Mouse (Mus musculus): ENCODE measurements around the gene Safb. TPM values are rescaled to one million over a fixed set of nuclear protein-coding genes. Genes with fewer than 3 reads are reported as not detected.

The Safb gene
- polyA plus RNA-seq (2015; fragmentation: Nextera tagmentation; extraction: Ambion mirVana), result 113 and 121 TPM in 2 replicates

DNA sequence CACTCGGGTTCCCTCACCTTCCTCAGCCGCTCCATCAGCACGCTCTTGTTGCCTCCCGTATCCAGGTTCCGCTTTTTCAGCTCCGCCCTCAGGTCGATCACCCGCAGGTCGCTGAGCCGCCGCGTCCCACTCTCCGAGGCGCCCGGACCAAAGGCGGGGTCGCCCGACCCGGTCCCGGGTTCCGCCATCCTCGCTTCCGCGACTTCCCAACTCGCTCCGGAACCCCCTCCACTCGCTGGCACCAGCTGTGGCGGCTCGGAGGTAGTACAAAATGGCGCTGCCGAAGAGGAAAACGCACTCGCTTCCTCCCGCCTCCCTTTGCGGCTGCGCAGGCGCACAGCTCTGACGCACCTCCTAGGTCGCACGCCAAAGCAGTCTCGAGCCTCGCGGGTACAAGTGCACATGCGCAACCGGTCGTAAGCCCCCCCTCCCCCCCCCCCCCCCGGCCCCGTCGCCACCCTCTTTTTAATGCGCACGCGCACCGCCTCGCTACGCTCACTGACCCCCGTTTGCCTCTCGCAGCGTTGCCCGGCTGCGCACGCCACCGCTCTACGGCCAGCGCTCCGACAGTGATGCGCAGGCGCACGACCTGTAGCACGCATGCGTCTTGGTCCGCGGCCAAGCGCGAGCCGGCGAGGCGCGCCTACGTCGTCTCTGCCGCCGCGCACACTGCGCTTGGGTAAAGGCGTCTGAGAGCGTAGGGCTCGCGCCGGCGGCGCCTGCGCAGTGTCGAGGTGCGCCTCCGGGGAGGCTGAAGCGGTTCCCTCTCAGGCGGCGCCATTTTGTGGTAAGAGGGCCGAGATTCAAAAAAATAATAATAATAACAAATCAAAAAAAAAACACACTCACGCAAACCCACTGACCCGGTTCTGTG lies at the start of gene Safb, which contains the start of gene Safb2:
TSS of gene Safb (plus strand) at position 569 of the 874 bp plus-strand sequence.
TSS of gene Safb2 (minus strand) at position 329 of the 874 bp plus-strand sequence.
- Histone ChIP-seq H3K4me2 (replicated peaks) (peak within 1 kb of the TSS; percentile 94), H3K27ac (peak within 1 kb of the TSS; percentile 93), H3K4me3 (peak within 1 kb of the TSS; percentile 92), H3K27me3 (no peaks in the 10 kb centered on the region), H3K36me3 (peaks cover 68% of the 10 kb centered on the region), H3K4me1 (peaks cover 52% of the 10 kb centered on the region), H3K9ac (peak within 1 kb of the TSS; percentile 91), H3K9me3 (no peaks in the 10 kb centered on the region)
- under 1% methylated on average over 92 of the region's 101 CpGs for WGBS
- ATAC-seq (ENCODE audit: low FRiP score, low read depth), result peak; percentile 96

DNA sequence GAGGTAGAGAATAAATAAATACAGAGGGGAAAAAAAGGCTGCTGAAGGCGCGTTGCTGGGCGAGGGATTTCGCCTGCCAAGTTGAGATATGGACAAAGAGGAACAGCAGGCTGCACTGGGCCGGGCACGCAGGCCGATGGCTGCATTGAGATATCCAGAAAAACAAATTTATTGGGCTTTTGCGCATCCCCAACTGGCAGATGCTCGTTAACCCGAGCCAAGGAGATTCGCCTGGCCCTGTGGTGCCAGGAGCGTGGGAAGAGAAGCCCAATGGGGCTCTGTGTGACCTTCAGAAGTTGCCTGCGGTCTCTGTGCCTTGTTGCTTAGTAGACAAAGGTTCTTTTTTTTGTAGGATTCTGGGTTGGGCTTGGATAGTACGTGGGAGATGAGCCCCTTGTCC lies 48.4 kb upstream of the Safb start:
- Histone ChIP-seq H3K27ac (no peak overlapping the region), H3K4me2 (replicated peaks) (no peak overlapping the region), H3K9ac (no peak overlapping the region), H3K4me1 (no peaks in the 10 kb centered on the region), H3K4me3 (no peak overlapping the region), H3K27me3 (no peaks in the 10 kb centered on the region), H3K36me3 (no peaks in the 10 kb centered on the region), H3K9me3 (no peaks in the 10 kb centered on the region)
- no peak for ATAC-seq (ENCODE audit: low FRiP score, low read depth)
- WGBS, result 77% methylated on average over 14 of the region's 14 CpGs

DNA sequence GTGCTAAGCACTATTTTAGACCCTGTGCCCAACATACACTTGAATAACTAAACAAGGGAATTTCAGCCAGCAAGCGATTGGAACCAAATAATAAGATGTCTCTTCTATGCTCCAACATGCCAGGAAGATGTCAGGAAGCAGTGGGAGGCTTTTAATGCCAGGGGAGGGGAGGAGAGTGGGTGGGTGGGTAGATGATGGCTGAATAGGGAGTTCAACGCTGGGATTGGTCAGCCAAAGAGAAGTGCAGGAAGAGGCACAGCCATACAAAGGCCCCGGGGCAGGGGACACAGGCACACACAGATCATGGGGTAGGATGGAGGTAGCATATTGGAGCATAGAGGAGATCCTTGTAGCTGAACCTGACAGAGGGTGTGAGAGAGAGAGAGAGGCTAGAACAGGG lies 47.8 kb upstream of the Safb start:
- no peaks in the 10 kb centered on the region for H3K9me3 ChIP-seq
- ATAC-seq (ENCODE audit: low FRiP score, low read depth), result no peak
- WGBS, result 68% methylated on average over 3 of the region's 3 CpGs
- H3K36me3 ChIP-seq, result no peaks in the 10 kb centered on the region
- H3K9ac ChIP-seq, result no peak overlapping the region
- H3K4me3 ChIP-seq, result no peak overlapping the region
- H3K27me3 ChIP-seq, result no peaks in the 10 kb centered on the region
- no peak overlapping the region for H3K4me2 ChIP-seq (replicated peaks)
- no peaks in the 10 kb centered on the region for H3K4me1 ChIP-seq
- no peak overlapping the region for H3K27ac ChIP-seq

DNA sequence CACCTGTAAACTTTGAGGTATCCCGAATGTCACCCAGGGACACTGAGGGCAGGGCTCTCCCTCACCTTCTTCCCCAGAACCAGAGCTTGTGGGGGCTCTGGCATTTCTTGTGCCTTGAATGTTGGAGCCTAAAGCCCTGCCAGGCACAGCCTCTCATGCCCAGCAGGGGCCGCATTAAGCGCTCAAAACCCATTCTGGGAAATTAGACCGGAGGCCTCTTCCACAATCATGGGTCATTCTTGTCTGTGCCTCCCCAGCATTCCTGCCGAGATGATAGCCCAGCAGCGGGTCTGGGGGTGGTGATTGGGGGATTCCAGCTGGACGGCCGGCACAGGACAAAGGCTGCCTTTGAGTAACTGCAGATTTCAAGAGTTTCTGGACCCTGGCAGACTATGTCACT lies 46.7 kb upstream of the Safb start:
- ATAC-seq (ENCODE audit: low FRiP score, low read depth), result no peak
- no peak overlapping the region for H3K4me2 ChIP-seq (replicated peaks)
- no peaks in the 10 kb centered on the region for H3K9me3 ChIP-seq
- no peaks in the 10 kb centered on the region for H3K4me1 ChIP-seq
- H3K9ac ChIP-seq, result no peak overlapping the region
- 50% methylated on average over 8 of the region's 8 CpGs for WGBS
- no peak overlapping the region for H3K4me3 ChIP-seq
- no peaks in the 10 kb centered on the region for H3K27me3 ChIP-seq
- no peaks in the 10 kb centered on the region for H3K36me3 ChIP-seq
- H3K27ac ChIP-seq, result no peak overlapping the region

GRCm38 (mm10) chr17:56540562-56540975 lies 44.1 kb upstream of the Safb start:
- Histone ChIP-seq H3K27me3 (no peaks in the 10 kb centered on the region), H3K4me1 (no peaks in the 10 kb centered on the region), H3K9ac (no peak overlapping the region), H3K9me3 (no peaks in the 10 kb centered on the region), H3K4me2 (replicated peaks) (no peak overlapping the region), H3K36me3 (no peaks in the 10 kb centered on the region), H3K27ac (no peak overlapping the region), H3K4me3 (no peak overlapping the region)
- peak; percentile 52 for ATAC-seq (ENCODE audit: low FRiP score, low read depth)
- 36% methylated on average over 6 of the region's 6 CpGs for WGBS

DNA sequence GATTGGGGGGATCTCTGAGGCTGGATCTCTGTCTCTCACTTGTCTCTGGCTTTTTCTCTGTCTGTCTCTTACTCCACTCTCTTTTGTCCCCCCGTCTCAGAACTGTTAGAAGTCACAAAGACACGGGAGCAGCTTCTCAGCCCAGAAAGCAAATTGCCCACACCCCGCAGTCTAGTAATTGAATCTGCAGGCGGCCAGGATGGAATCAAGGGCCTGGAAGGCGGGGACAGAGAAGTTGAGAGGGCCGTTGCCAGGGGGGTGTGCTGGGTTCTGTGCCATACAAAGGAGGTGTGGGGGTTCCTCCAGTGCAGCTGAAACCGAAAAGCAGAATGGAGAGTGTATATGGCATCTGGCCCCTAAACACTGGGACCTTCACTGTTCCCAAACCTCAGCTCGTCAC lies 41.9 kb upstream of the Safb start:
- WGBS, result 43% methylated on average over 8 of the region's 8 CpGs

GRCm38 (mm10) chr17:56543684-56544224 lies 40.9 kb upstream of the Safb start:
- Histone ChIP-seq H3K9ac (no peak overlapping the region), H3K4me1 (no peaks in the 10 kb centered on the region), H3K36me3 (no peaks in the 10 kb centered on the region), H3K9me3 (no peaks in the 10 kb centered on the region), H3K4me3 (no peak overlapping the region), H3K27me3 (no peaks in the 10 kb centered on the region), H3K4me2 (replicated peaks) (no peak overlapping the region), H3K27ac (no peak overlapping the region)
- 71% methylated on average over 3 of the region's 3 CpGs for WGBS
- ATAC-seq (ENCODE audit: low FRiP score, low read depth), result no peak

More for the DNA sequence above, 41.9 kb upstream of the Safb start:
- no peaks in the 10 kb centered on the region for H3K4me1 ChIP-seq
- peak overlapping the region; percentile 19; the same call in 1 of the 2 replicates for H3K9ac ChIP-seq
- H3K36me3 ChIP-seq, result no peaks in the 10 kb centered on the region
- no peaks in the 10 kb centered on the region for H3K9me3 ChIP-seq
- no peaks in the 10 kb centered on the region for H3K27me3 ChIP-seq
- no peak for ATAC-seq (ENCODE audit: low FRiP score, low read depth)
- H3K27ac ChIP-seq, result no peak overlapping the region
- no peak overlapping the region for H3K4me3 ChIP-seq
- H3K4me2 ChIP-seq (replicated peaks), result no peak overlapping the region

DNA sequence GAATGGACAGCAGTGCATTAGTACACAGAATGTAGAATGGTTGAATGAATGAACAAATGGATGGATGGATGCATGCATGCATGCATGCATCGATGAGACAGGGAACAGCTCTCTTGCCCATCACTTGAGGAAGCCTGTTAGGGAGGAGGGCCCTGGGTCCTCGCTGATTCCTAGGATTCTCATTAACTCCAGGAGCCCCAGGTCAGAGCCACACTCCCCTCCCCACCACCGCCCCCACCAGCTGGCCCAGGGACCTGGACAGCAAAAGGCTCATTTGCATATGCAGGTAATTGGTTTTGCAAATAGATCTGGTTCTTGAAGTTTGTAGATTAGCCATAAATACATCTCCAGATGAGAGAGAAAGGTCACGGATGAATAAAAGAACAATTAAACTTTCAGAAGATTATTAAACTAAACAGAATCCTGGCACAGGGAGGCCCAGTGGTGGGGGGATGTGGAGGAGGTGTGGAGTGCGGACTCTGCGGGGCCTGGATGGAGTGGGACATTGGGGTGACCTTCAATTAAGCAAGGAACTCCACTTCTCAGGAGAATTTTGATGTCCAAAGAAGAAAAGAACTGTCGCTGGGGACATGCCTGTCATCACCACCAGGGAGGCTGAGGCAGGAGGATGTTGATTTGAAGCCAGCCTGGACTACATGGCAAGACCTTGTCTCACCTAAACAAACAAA lies 39.8 kb upstream of the Safb start:
- no peak for ATAC-seq (ENCODE audit: low FRiP score, low read depth)
- H3K4me3 ChIP-seq, result no peak overlapping the region
- H3K27ac ChIP-seq, result no peak overlapping the region
- no peaks in the 10 kb centered on the region for H3K27me3 ChIP-seq
- H3K9me3 ChIP-seq, result no peaks in the 10 kb centered on the region
- 79% methylated on average over 7 of the region's 7 CpGs for WGBS
- no peak overlapping the region for H3K9ac ChIP-seq
- H3K4me1 ChIP-seq, result no peaks in the 10 kb centered on the region
- no peak overlapping the region for H3K4me2 ChIP-seq (replicated peaks)
- no peaks in the 10 kb centered on the region for H3K36me3 ChIP-seq

DNA sequence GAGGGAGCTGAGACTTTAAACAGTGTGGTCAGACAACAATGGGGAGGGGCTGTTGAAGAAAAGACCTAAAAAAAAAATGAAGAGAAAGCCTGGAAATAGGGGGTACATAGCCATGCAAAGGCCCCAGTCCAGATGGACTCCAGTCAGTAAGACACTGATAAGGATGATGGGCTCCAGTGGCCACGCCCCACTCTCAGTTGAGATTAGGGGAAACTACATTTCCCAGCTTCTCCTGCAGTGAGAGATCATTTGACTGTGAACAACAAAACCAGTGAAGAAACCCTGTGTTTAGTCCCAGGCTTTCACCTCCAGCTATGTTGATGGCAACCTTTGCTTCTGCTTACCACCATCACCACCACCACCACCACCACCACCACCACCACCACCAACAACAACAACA lies 38.7 kb upstream of the Safb start:
- H3K9ac ChIP-seq, result no peak overlapping the region
- no peak overlapping the region for H3K4me3 ChIP-seq
- H3K27me3 ChIP-seq, result no peaks in the 10 kb centered on the region
- no peaks in the 10 kb centered on the region for H3K4me1 ChIP-seq
- 71% methylated on average over 1 of the region's 1 CpGs for WGBS
- no peak overlapping the region for H3K4me2 ChIP-seq (replicated peaks)
- H3K27ac ChIP-seq, result no peak overlapping the region
- no peaks in the 10 kb centered on the region for H3K9me3 ChIP-seq
- ATAC-seq (ENCODE audit: low FRiP score, low read depth), result no peak
- no peaks in the 10 kb centered on the region for H3K36me3 ChIP-seq

DNA sequence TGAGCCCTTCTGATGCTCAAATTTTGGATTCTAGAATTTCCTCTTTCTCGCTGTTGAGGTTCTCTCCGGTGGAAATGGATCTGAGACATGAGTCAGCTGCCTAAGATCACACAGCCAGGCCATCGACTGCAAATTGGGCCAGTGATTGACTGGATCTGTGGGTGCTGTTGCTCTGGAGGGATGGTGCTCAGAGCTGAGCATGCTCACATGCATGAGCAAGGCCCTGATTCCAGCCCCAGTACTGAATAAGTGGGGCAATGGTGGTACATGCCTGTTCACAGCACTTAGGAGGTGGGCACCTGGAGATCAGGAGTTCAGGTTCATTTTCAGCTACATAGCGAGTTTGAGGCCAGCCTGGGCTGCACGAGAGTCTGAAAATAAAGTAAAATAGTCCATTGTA lies 38.0 kb upstream of the Safb start:
- Histone ChIP-seq H3K4me3 (no peak overlapping the region), H3K9me3 (no peaks in the 10 kb centered on the region), H3K9ac (no peak overlapping the region), H3K27me3 (no peaks in the 10 kb centered on the region), H3K4me1 (no peaks in the 10 kb centered on the region), H3K4me2 (replicated peaks) (no peak overlapping the region), H3K27ac (no peak overlapping the region), H3K36me3 (no peaks in the 10 kb centered on the region)
- no peak for ATAC-seq (ENCODE audit: low FRiP score, low read depth)
- 80% methylated on average over 5 of the region's 5 CpGs for WGBS

DNA sequence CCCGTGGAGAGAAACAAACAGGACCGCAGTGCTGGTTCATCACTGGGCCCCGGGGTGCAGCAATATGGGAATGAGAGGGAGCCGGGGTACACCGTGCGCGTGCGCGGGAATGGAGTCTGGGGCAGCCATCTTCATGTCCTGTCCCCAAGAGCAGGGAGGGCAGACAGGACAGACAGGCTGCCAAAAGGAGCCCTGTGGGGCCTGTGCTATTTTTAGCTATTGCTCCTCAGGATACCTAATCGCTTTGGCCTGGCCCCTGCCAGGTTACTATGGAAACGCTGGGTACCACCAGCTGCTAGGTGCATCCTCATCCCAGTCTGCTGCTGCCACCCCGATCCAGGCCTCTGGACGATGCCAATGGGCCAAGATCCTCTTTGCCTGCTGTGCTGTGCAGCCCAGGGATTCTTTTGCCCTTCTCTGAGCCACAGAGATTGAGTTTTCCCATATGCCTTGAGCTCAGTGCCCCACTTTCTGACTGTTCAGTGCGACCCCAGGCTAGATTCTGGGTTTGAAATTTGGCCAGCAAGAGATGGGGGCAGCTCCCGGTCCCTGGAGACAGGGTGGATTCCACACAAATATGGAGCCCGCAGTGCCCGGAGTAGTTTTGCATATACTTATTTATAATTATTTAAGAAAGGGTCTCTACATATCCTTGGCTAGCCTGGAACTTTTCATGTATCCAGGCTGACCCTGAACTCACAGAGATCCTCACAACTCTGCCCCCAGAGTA lies 37.3 kb upstream of the Safb start:
- Histone ChIP-seq H3K27me3 (no peaks in the 10 kb centered on the region), H3K4me1 (no peaks in the 10 kb centered on the region), H3K9me3 (no peaks in the 10 kb centered on the region), H3K4me3 (no peak overlapping the region), H3K4me2 (replicated peaks) (no peak overlapping the region), H3K27ac (no peak overlapping the region), H3K36me3 (no peaks in the 10 kb centered on the region), H3K9ac (no peak overlapping the region)
- 66% methylated on average over 17 of the region's 17 CpGs for WGBS
- no peak for ATAC-seq (ENCODE audit: low FRiP score, low read depth)

All from limb, embryonic 13.5 days (tissue).